Comparison of ENCODE assay signal across 10 mouse cellular contexts in the genomic region with DNA sequence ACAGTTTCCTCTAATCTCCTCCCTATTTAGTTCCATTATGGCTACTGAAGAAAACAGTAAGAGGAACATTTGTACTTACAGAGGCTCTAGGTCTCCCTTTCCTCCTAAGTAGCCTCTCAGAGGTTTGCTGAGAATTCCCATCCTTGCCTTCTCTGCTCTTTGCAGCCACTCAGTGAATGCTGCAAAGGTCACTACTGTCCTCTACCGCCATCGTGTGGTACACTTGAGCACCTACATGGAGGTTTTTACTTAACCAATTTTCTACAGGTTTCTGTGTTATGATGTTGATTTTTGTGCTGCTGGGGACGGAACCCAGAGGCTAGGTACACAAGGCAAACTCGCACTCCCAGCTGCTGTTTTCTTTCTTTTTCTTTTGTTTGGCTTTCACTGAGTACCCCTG. TPM values are rescaled to one million over a fixed set of nuclear protein-coding genes. Genes with fewer than 3 reads are reported as not detected.
DNase-seq lines count a peak whose midpoint lies in the region; ATAC-seq and TF ChIP-seq lines count a peak whose summit lies in the region.
"Had no signal": no experiment of that assay in that cellular context is flagged by ENCODE, and none has a peak within 500 bp of the region (broad histone marks: within the 10 kb centered on the region; RNA-seq: fewer than 3 reads in every experiment).

No protein-coding gene starts in this region.

- no peaks in the 10 kb centered on the region for H3K9me3 ChIP-seq in hindbrain, embryonic 14.5 days (ENCODE audit: control insufficient read depth, low read length)
- H3K9me3 ChIP-seq in hindbrain, embryonic 12.5 days (replicated peaks): no peaks in the 10 kb centered on the region
- H3K9me3 ChIP-seq in G1E (replicated peaks): no peaks in the 10 kb centered on the region
- H3K9me3 ChIP-seq: embryonic facial prominence, embryonic 15.5 days; neural tube, embryonic 12.5 days had no signal

- intact Hi-C loops in gastrocnemius, postnatal 14 days (cut with DNase I; ENCODE audit: low total_unique reads): loop anchor here (5.0 kb wide), 1 partner anchor 106 kb away; no protein-coding TSS in a partner anchor

- no peak overlapping the region for H3K4me2 ChIP-seq in hindbrain, embryonic 14.5 days (replicated peaks)
- no peak overlapping the region for H3K4me2 ChIP-seq in hindbrain, embryonic 12.5 days (replicated peaks)
- H3K4me2 ChIP-seq: embryonic facial prominence, embryonic 15.5 days; neural tube, embryonic 12.5 days had no signal

- ATAC-seq in hindbrain, embryonic 14.5 days (ENCODE audit: low FRiP score): no peak
- ATAC-seq in hindbrain, embryonic 12.5 days (ENCODE audit: low FRiP score): no peak
- ATAC-seq in G1E (ENCODE audit: extremely low read depth, insufficient number of reproducible peaks, low FRiP score, poor library complexity, severe bottlenecking): no peak; the same call in 1 of the 2 replicates

- no peak overlapping the region for H3K9ac ChIP-seq in hindbrain, embryonic 14.5 days
- H3K9ac ChIP-seq in hindbrain, embryonic 12.5 days: no peak overlapping the region
- H3K9ac ChIP-seq: embryonic facial prominence, embryonic 15.5 days; neural tube, embryonic 12.5 days had no signal

- whole genome bisulfite sequencing in hindbrain, embryonic 14.5 days: 7% methylated on average over 4 of the region's 4 CpGs
- WGBS in hindbrain, embryonic 12.5 days: 7% methylated on average over 4 of the region's 4 CpGs

- peak; percentile 83 for TF ChIP-seq CTCF in G1E (IDR thresholded peaks at IDR 0.05; ENCODE audit: low read depth, low read length)

- no peaks in the 10 kb centered on the region for H3K4me1 ChIP-seq in hindbrain, embryonic 14.5 days (replicated peaks; ENCODE audit: control insufficient read depth, insufficient read depth, low read length)
- no peaks in the 10 kb centered on the region for H3K4me1 ChIP-seq in hindbrain, embryonic 12.5 days
- H3K4me1 ChIP-seq in G1E (ENCODE audit: insufficient read depth, low read depth, low read length): no peaks in the 10 kb centered on the region
- H3K4me1 ChIP-seq: embryonic facial prominence, embryonic 15.5 days; neural tube, embryonic 12.5 days had no signal

- no peak overlapping the region for H3K4me3 ChIP-seq in hindbrain, embryonic 14.5 days (replicated peaks; ENCODE audit: low read length)
- no peak overlapping the region for H3K4me3 ChIP-seq in hindbrain, embryonic 12.5 days
- H3K4me3 ChIP-seq in G1E (ENCODE audit: low read depth, low read length): no peak overlapping the region
- H3K4me3 ChIP-seq: embryonic facial prominence, embryonic 15.5 days; neural tube, embryonic 12.5 days had no signal

- DNase-seq in hindbrain, embryonic 14.5 days (ENCODE audit: low spot score): peak; percentile 86
- peak; percentile 32 for DNase-seq in G1E (ENCODE audit: low spot score)
- DNase-seq in cerebellum, adult 11 months: peak; percentile 49
- peak; percentile 49 for DNase-seq in gastrocnemius, postnatal 14 days
- peak; percentile 32 to 65 for DNase-seq in layer of hippocampus, postnatal 14 days (ENCODE audit: low spot score in 2 of 2)
- peak; percentile 41 to 65 for DNase-seq in natural killer cell, adult 2 months (ENCODE audit: low spot score in 2 of 2)
- DNase-seq in testis, postnatal 14 days (ENCODE audit: low spot score): peak; percentile 34

- H3K36me3 ChIP-seq in hindbrain, embryonic 14.5 days (replicated peaks; ENCODE audit: control insufficient read depth, insufficient read depth): no peaks in the 10 kb centered on the region
- H3K36me3 ChIP-seq in hindbrain, embryonic 12.5 days: no peaks in the 10 kb centered on the region
- no peaks in the 10 kb centered on the region for H3K36me3 ChIP-seq in G1E (replicated peaks)
- H3K36me3 ChIP-seq: embryonic facial prominence, embryonic 15.5 days; neural tube, embryonic 12.5 days had no signal

- H3K27me3 ChIP-seq in hindbrain, embryonic 14.5 days (ENCODE audit: control insufficient read depth, insufficient read depth, low read length): no peaks in the 10 kb centered on the region
- H3K27me3 ChIP-seq in hindbrain, embryonic 12.5 days: no peaks in the 10 kb centered on the region
- peaks cover 10% of the 10 kb centered on the region for H3K27me3 ChIP-seq in G1E (ENCODE audit: insufficient read depth, low read length)
- H3K27me3 ChIP-seq: neural tube, embryonic 12.5 days had no signal

- no peak overlapping the region for H3K27ac ChIP-seq in hindbrain, embryonic 14.5 days
- H3K27ac ChIP-seq in hindbrain, embryonic 12.5 days: no peak overlapping the region
- H3K27ac ChIP-seq: embryonic facial prominence, embryonic 15.5 days; neural tube, embryonic 12.5 days had no signal

RNA-seq across cellular contexts. Expression of a gene that starts 2.0 kb away (rescaled TPM):
- not detected in 2 replicates for polyA plus RNA-seq in hindbrain, embryonic 14.5 days (2014; fragmentation: Nextera tagmentation; extraction: Ambion mirVana)
- 1.3 and 4.1 TPM in 2 replicates for polyA plus RNA-seq in hindbrain, embryonic 12.5 days (2016; fragmentation: Nextera tagmentation; extraction: Ambion mirVana)
- total RNA-seq in G1E (2014; fragmentation: Nextera tagmentation): not detected in 2 replicates
- 0.27 TPM in 1 of 2 replicates, not detected in the other for total RNA-seq in G1E (2017)
- 0.13 and 0.21 TPM in 2 replicates for polyA plus RNA-seq in G1E (2012)
- total RNA-seq in gastrocnemius, postnatal 14 days (2021): 1,000 to 10,000 TPM; 1,122 to 1,196 TPM
- total RNA-seq in layer of hippocampus, postnatal 14 days (2021): 1 to 10 TPM; 3.5 to 8.1 TPM

RNA-seq across cellular contexts. Expression of a gene that starts 29.0 kb away (rescaled TPM):
- 9.1 and 10.7 TPM in 2 replicates for polyA plus RNA-seq in hindbrain, embryonic 14.5 days (2014; fragmentation: Nextera tagmentation; extraction: Ambion mirVana)
- 16.4 and 17.4 TPM in 2 replicates for polyA plus RNA-seq in hindbrain, embryonic 12.5 days (2016; fragmentation: Nextera tagmentation; extraction: Ambion mirVana)
- 10.2 and 12.0 TPM in 2 replicates for total RNA-seq in G1E (2014; fragmentation: Nextera tagmentation)
- 5.6 and 7.6 TPM in 2 replicates for total RNA-seq in G1E (2017)
- 22.8 and 23.8 TPM in 2 replicates for polyA plus RNA-seq in G1E (2012)
- 1 to 10 TPM; 8.3 to 9.8 TPM for total RNA-seq in gastrocnemius, postnatal 14 days (2021)
- total RNA-seq in layer of hippocampus, postnatal 14 days (2021): 10 to 100 TPM; 10.5 to 13.7 TPM

RNA-seq across cellular contexts. Expression of a gene that starts 29.6 kb away (rescaled TPM):
- 7.4 and 8.7 TPM in 2 replicates for polyA plus RNA-seq in hindbrain, embryonic 14.5 days (2014; fragmentation: Nextera tagmentation; extraction: Ambion mirVana)
- 13.8 and 14.1 TPM in 2 replicates for polyA plus RNA-seq in hindbrain, embryonic 12.5 days (2016; fragmentation: Nextera tagmentation; extraction: Ambion mirVana)
- total RNA-seq in G1E (2014; fragmentation: Nextera tagmentation) (3.8 and 5.5 TPM in 2 replicates), G1E (2017) (5.5 and 6.1 TPM in 2 replicates)
- 0.72 and 0.73 TPM in 2 replicates for polyA plus RNA-seq in G1E (2012)
- 1 to 10 TPM; 2.6 to 3.5 TPM for total RNA-seq in gastrocnemius, postnatal 14 days (2021)
- total RNA-seq in layer of hippocampus, postnatal 14 days (2021): 1 to 10 TPM; 3.6 to 4.1 TPM

RNA-seq across cellular contexts. Expression of a gene that starts 38.4 kb away (rescaled TPM):
- 23.5 and 27.8 TPM in 2 replicates for polyA plus RNA-seq in hindbrain, embryonic 14.5 days (2014; fragmentation: Nextera tagmentation; extraction: Ambion mirVana)
- 50.9 and 63.1 TPM in 2 replicates for polyA plus RNA-seq in hindbrain, embryonic 12.5 days (2016; fragmentation: Nextera tagmentation; extraction: Ambion mirVana)
- total RNA-seq in G1E (2014; fragmentation: Nextera tagmentation): 0.34 TPM in 1 of 2 replicates, not detected in the other
- 0.11 TPM in 1 of 2 replicates, not detected in the other for total RNA-seq in G1E (2017)
- polyA plus RNA-seq in G1E (2012): 0.05 TPM in 1 of 2 replicates, not detected in the other
- total RNA-seq in gastrocnemius, postnatal 14 days (2021): 10 to 100 TPM; 19.5 to 20.8 TPM
- 10 to 100 TPM; 22.6 to 24.1 TPM for total RNA-seq in layer of hippocampus, postnatal 14 days (2021)

RNA-seq across cellular contexts. Expression of a gene that starts 54.0 kb away (rescaled TPM):
- not detected in 2 replicates for polyA plus RNA-seq in hindbrain, embryonic 14.5 days (2014; fragmentation: Nextera tagmentation; extraction: Ambion mirVana)
- polyA plus RNA-seq in hindbrain, embryonic 12.5 days (2016; fragmentation: Nextera tagmentation; extraction: Ambion mirVana): not detected in 2 replicates
- total RNA-seq in G1E (2014; fragmentation: Nextera tagmentation) (not detected in 2 replicates), G1E (2017) (0.23 TPM in 1 of 2 replicates, not detected in the other)
- 0.01 and 0.06 TPM in 2 replicates for polyA plus RNA-seq in G1E (2012)
- total RNA-seq in gastrocnemius, postnatal 14 days (2021): not detected
- 1 to 10 TPM; 1.1 to 1.4 TPM for total RNA-seq in layer of hippocampus, postnatal 14 days (2021)
- polyA plus RNA-seq: embryonic facial prominence, embryonic 15.5 days; neural tube, embryonic 12.5 days had no signal

Comparison
In these comparisons a context has a peak if more than half of its experiments do, and no peak if none do; other contexts are left out.
1. DNase-seq: peak in every context shown above with its lines; median percentile 86 in hindbrain, embryonic 14.5 days; 53 in natural killer cell, adult 2 months; 49 in cerebellum, adult 11 months; 49 in gastrocnemius, postnatal 14 days; 48 in layer of hippocampus, postnatal 14 days; 34 in testis, postnatal 14 days; 32 in G1E.
2. RNA of a gene that starts 2.0 kb away (total RNA-seq): 1,122 to 1,196 TPM in gastrocnemius, postnatal 14 days; 3.5 to 8.1 TPM in layer of hippocampus, postnatal 14 days and 0.27 TPM in G1E; every median in the first group is over 100 times any median in the second.